Mouse (Mus musculus): Measurements from ENCODE around the gene Itgb4. TPM values are rescaled to one million over a fixed set of nuclear protein-coding genes. Genes with fewer than 3 reads are reported as not detected.
"Not testable (repeated sequence)": the region's sequence is repeated elsewhere in the genome, so short reads cannot be mapped to it uniquely, and the experiment has no call there.

Gene Itgb4
- polyA plus RNA-seq, 2 experiments = 0.11 to 0.17 TPM

- ATAC-seq (ENCODE audit: insufficient read depth) = no peak
- TF ChIP-seq CTCF (IDR thresholded peaks at IDR 0.05; ENCODE audit: low read depth) (no peak), EP300 (IDR thresholded peaks at IDR 0.05; ENCODE audit: low read depth) (no peak)
- Histone ChIP-seq H3K36me3 (replicated peaks; ENCODE audit: control insufficient read depth, insufficient read depth, low read depth) (peaks cover 20% of the 10 kb centered on the region), H3K27me3 (ENCODE audit: control insufficient read depth, insufficient read depth, low read length) (no peaks in the 10 kb centered on the region; the same call in 1 of the 2 replicates), H3K4me3 (ENCODE audit: insufficient read depth in 1 of 2, low read depth in 2 of 2, low read length in 2 of 2) (no peak overlapping the region), H3K27ac (no peak overlapping the region), H3K9me3 (ENCODE audit: control insufficient read depth, low read length) (no peaks in the 10 kb centered on the region), H3K9ac (replicated peaks) (no peak overlapping the region), H3K4me1 (replicated peaks; ENCODE audit: control insufficient read depth in 2 of 2, insufficient read depth in 2 of 2, low read length in 1 of 2) (peaks cover 3 to 4% of the 10 kb centered on the region in 2 experiments; a peak in 3 of 4 replicates), H3K4me2 (ENCODE audit: low read depth) (no peak overlapping the region)
- 87% methylated on average over 1 of the region's 1 CpGs for WGBS (ENCODE audit: insufficient replicate concordance)
- DNase-seq (ENCODE audit: low read depth in 3 of 3, low spot score in 3 of 3) = no peak
Measured at GRCm38 (mm10) chr11:116019360-116019791, 44.9 kb downstream of the Itgb4 start.

GRCm38 (mm10) chr11:116019976-116020411 is 45.5 kb downstream of the Itgb4 start:
- DNase-seq (ENCODE audit: low read depth in 3 of 3, low spot score in 3 of 3) (peak in 1 of 3 experiments; percentile 45), ATAC-seq (ENCODE audit: insufficient read depth) (no peak)
- H3K9ac ChIP-seq (replicated peaks) = no peak overlapping the region
- TF ChIP-seq CTCF (IDR thresholded peaks at IDR 0.05; ENCODE audit: low read depth) (no peak), EP300 (IDR thresholded peaks at IDR 0.05; ENCODE audit: low read depth) (no peak)
- no peak overlapping the region for H3K27ac ChIP-seq
- no peaks in the 10 kb centered on the region for H3K27me3 ChIP-seq (ENCODE audit: control insufficient read depth, insufficient read depth, low read length)
- 91% methylated on average over 2 of the region's 2 CpGs for WGBS (ENCODE audit: insufficient replicate concordance)
- H3K4me1 ChIP-seq (replicated peaks; ENCODE audit: control insufficient read depth in 2 of 2, insufficient read depth in 2 of 2, low read length in 1 of 2) = peaks cover 2 to 4% of the 10 kb centered on the region in 2 experiments; a peak in 3 of 4 replicates
- no peaks in the 10 kb centered on the region for H3K9me3 ChIP-seq (ENCODE audit: control insufficient read depth, low read length)
- no peak overlapping the region for H3K4me2 ChIP-seq (ENCODE audit: low read depth)
- peaks cover 20% of the 10 kb centered on the region for H3K36me3 ChIP-seq (replicated peaks; ENCODE audit: control insufficient read depth, insufficient read depth, low read depth)
- no peak overlapping the region for H3K4me3 ChIP-seq (ENCODE audit: insufficient read depth in 1 of 2, low read depth in 2 of 2, low read length in 2 of 2)

- no peak overlapping the region for H3K27ac ChIP-seq
- no peaks in the 10 kb centered on the region for H3K9me3 ChIP-seq (ENCODE audit: control insufficient read depth, low read length)
- TF ChIP-seq CTCF (IDR thresholded peaks at IDR 0.05; ENCODE audit: low read depth) (peak; percentile 42), EP300 (IDR thresholded peaks at IDR 0.05; ENCODE audit: low read depth) (no peak)
- 24% methylated on average over 1 of the region's 1 CpGs for WGBS (ENCODE audit: insufficient replicate concordance)
- H3K4me1 ChIP-seq (replicated peaks; ENCODE audit: control insufficient read depth in 2 of 2, insufficient read depth in 2 of 2, low read length in 1 of 2) = peaks cover 4 to 6% of the 10 kb centered on the region in 2 experiments; a peak in 3 of 4 replicates
- H3K9ac ChIP-seq (replicated peaks) = no peak overlapping the region
- H3K36me3 ChIP-seq (replicated peaks; ENCODE audit: control insufficient read depth, insufficient read depth, low read depth) = peaks cover 20% of the 10 kb centered on the region
- no peaks in the 10 kb centered on the region for H3K27me3 ChIP-seq (ENCODE audit: control insufficient read depth, insufficient read depth, low read length)
- DNase-seq (ENCODE audit: low read depth in 3 of 3, low spot score in 3 of 3) = peak in 1 of 3 experiments; percentile 48
- H3K4me3 ChIP-seq (ENCODE audit: insufficient read depth in 1 of 2, low read depth in 2 of 2, low read length in 2 of 2) = no peak overlapping the region
- no peak overlapping the region for H3K4me2 ChIP-seq (ENCODE audit: low read depth)
- ATAC-seq (ENCODE audit: insufficient read depth) = no peak
Measured at GRCm38 (mm10) chr11:116020519-116020922, 46.0 kb downstream of the Itgb4 start.

GRCm38 (mm10) chr11:116021328-116022220 is 47.1 kb downstream of the Itgb4 start:
- ATAC-seq (ENCODE audit: insufficient read depth) = no peak
- peaks cover 4 to 6% of the 10 kb centered on the region in 2 experiments; a peak in 3 of 4 replicates for H3K4me1 ChIP-seq (replicated peaks; ENCODE audit: control insufficient read depth in 2 of 2, insufficient read depth in 2 of 2, low read length in 1 of 2)
- 52% methylated on average over 6 of the region's 6 CpGs for WGBS (ENCODE audit: insufficient replicate concordance)
- no peaks in the 10 kb centered on the region for H3K9me3 ChIP-seq (ENCODE audit: control insufficient read depth, low read length)
- peaks cover 20% of the 10 kb centered on the region for H3K36me3 ChIP-seq (replicated peaks; ENCODE audit: control insufficient read depth, insufficient read depth, low read depth)
- DNase-seq (ENCODE audit: low read depth in 3 of 3, low spot score in 3 of 3) = peak in 1 of 3 experiments; percentile 58
- peak overlapping the region; percentile 77 for H3K4me2 ChIP-seq (ENCODE audit: low read depth)
- TF ChIP-seq CTCF (IDR thresholded peaks at IDR 0.05; ENCODE audit: low read depth) = no peak
- TF ChIP-seq EP300 (IDR thresholded peaks at IDR 0.05; ENCODE audit: low read depth) = 0 out of 2 replicates have a peak, but pooled peaks have one; percentile 13
- H3K4me3 ChIP-seq (ENCODE audit: insufficient read depth in 1 of 2, low read depth in 2 of 2, low read length in 2 of 2) = peak overlapping the region in 1 of 2 experiments; percentile 55; a peak in 2 of 4 replicates
- H3K27me3 ChIP-seq (ENCODE audit: control insufficient read depth, insufficient read depth, low read length) = no peaks in the 10 kb centered on the region
- H3K9ac ChIP-seq (replicated peaks) = peak overlapping the region; percentile 45; the same call in 1 of the 2 replicates
- no peak overlapping the region for H3K27ac ChIP-seq

GRCm38 (mm10) chr11:116022256-116022780 is 47.8 kb downstream of the Itgb4 start:
- peak overlapping the region; percentile 77 for H3K4me2 ChIP-seq (ENCODE audit: low read depth)
- 76% methylated on average over 4 of the region's 4 CpGs for WGBS (ENCODE audit: insufficient replicate concordance)
- H3K4me1 ChIP-seq (replicated peaks; ENCODE audit: control insufficient read depth in 2 of 2, insufficient read depth in 2 of 2, low read length in 1 of 2) = peaks cover 4 to 6% of the 10 kb centered on the region in 2 experiments; a peak in 3 of 4 replicates
- H3K27me3 ChIP-seq (ENCODE audit: control insufficient read depth, insufficient read depth, low read length) = no peaks in the 10 kb centered on the region
- no peak overlapping the region for H3K27ac ChIP-seq
- no peaks in the 10 kb centered on the region for H3K9me3 ChIP-seq (ENCODE audit: control insufficient read depth, low read length)
- peaks cover 20% of the 10 kb centered on the region for H3K36me3 ChIP-seq (replicated peaks; ENCODE audit: control insufficient read depth, insufficient read depth, low read depth)
- DNase-seq (ENCODE audit: low read depth in 3 of 3, low spot score in 3 of 3) = no peak
- H3K4me3 ChIP-seq (ENCODE audit: insufficient read depth in 1 of 2, low read depth in 2 of 2, low read length in 2 of 2) = peak overlapping the region in 1 of 2 experiments; percentile 55; a peak in 2 of 4 replicates
- peak overlapping the region; percentile 47 for H3K9ac ChIP-seq (replicated peaks)
- ATAC-seq (ENCODE audit: insufficient read depth) = no peak
- TF ChIP-seq CTCF (IDR thresholded peaks at IDR 0.05; ENCODE audit: low read depth) (no peak), EP300 (IDR thresholded peaks at IDR 0.05; ENCODE audit: low read depth) (no peak)

GRCm38 (mm10) chr11:116023074-116023770 is 48.7 kb downstream of the Itgb4 start:
- Histone ChIP-seq H3K27ac (peak overlapping the region; percentile 98), H3K4me2 (ENCODE audit: low read depth) (peak overlapping the region; percentile 77), H3K4me3 (ENCODE audit: insufficient read depth in 1 of 2, low read depth in 2 of 2, low read length in 2 of 2) (peak overlapping the region; percentile 73 to 93), H3K36me3 (replicated peaks; ENCODE audit: control insufficient read depth, insufficient read depth, low read depth) (peaks cover 20% of the 10 kb centered on the region), H3K9ac (replicated peaks) (peak overlapping the region; percentile 99)
- not testable (repeated sequence) for H3K27me3 ChIP-seq (ENCODE audit: control insufficient read depth, insufficient read depth, low read length); DNase-seq (ENCODE audit: low read depth in 3 of 3, low spot score in 3 of 3); H3K4me1 ChIP-seq (replicated peaks; ENCODE audit: control insufficient read depth in 2 of 2, insufficient read depth in 2 of 2, low read length in 1 of 2); H3K9me3 ChIP-seq (ENCODE audit: control insufficient read depth, low read length); ATAC-seq (ENCODE audit: insufficient read depth)
- WGBS (ENCODE audit: insufficient replicate concordance) = 4% methylated on average over 18 of the region's 18 CpGs

All from liver, embryonic 14.5 days (tissue).